Mouse (Mus musculus) MEL (cell line): ENCODE measurements around the gene Stim1.

ENCODE experiments used
- CTCF ChIP-seq, 3 experiments: IDR thresholded peaks in 2 of 3; conservative IDR thresholded peaks in 1 of 3; 2 replicates each; pipeline ENCODE4 v1.5.1; 2011 to 2012; ENCODE audit warnings: low read length in 3 of 3, low read depth in 2 of 3, mild to moderate bottlenecking in 2 of 3, improper control_type of control experiment in 1 of 3, inconsistent platforms in 1 of 3, mixed read lengths in 1 of 3, moderate library complexity in 1 of 3; ENCODE audit not compliant: control insufficient read depth in 1 of 3, insufficient read depth in 1 of 3, poor library complexity in 1 of 3, severe bottlenecking in 1 of 3
- EP300 ChIP-seq, 2 experiments: IDR thresholded peaks; 2 replicates each; pipeline ENCODE4 v1.6.1; 2011; ENCODE audit warnings: improper control_type of control experiment in 2 of 2, low read length in 2 of 2, low read depth in 1 of 2, mild to moderate bottlenecking in 1 of 2
- JUND ChIP-seq: IDR thresholded peaks from 2 replicates; pipeline ENCODE4 v1.6.1; 2011; ENCODE audit warnings: low read depth, mild to moderate bottlenecking, improper control_type of control experiment, low read length
- MAFK ChIP-seq: IDR thresholded peaks from 2 replicates; pipeline ENCODE4 v1.6.1; 2011; ENCODE audit warnings: low read depth, mild to moderate bottlenecking, low read length, improper control_type of control experiment, borderline replicate concordance
- MAX ChIP-seq: IDR thresholded peaks from 2 replicates; pipeline ENCODE4 v1.6.1; 2011; ENCODE audit warnings: low read length, improper control_type of control experiment
- MXI1 ChIP-seq: IDR thresholded peaks from 2 replicates; pipeline ENCODE4 v1.6.1; 2011; ENCODE audit warnings: mild to moderate bottlenecking, low read depth, low read length, improper control_type of control experiment
- NELFE ChIP-seq: IDR thresholded peaks from 2 replicates; pipeline ENCODE4 v1.6.1; 2011; ENCODE audit warnings: low read depth, low read length, improper control_type of control experiment
- POLR2A ChIP-seq, 2 experiments: IDR thresholded peaks; 2 replicates each; pipeline ENCODE4 v1.6.1; 2011 to 2012; ENCODE audit warnings: low read length in 2 of 2, mild to moderate bottlenecking in 2 of 2, control low read depth in 1 of 2, improper control_type of control experiment in 1 of 2, low read depth in 1 of 2, moderate library complexity in 1 of 2; ENCODE audit not compliant: control insufficient read depth in 1 of 2, insufficient read depth in 1 of 2, poor library complexity in 1 of 2
- TAL1 ChIP-seq: IDR thresholded peaks from 2 replicates; pipeline ENCODE4 v1.6.1; 2012; ENCODE audit warnings: mild to moderate bottlenecking, inconsistent platforms, low read length, moderate library complexity, mixed read lengths
- USF2 ChIP-seq, 2 experiments: IDR thresholded peaks; 2 replicates each; pipeline ENCODE4 v1.6.1; 2011 to 2012; ENCODE audit warnings: improper control_type of control experiment in 2 of 2, low read length in 2 of 2, borderline replicate concordance in 1 of 2, inconsistent platforms in 1 of 2, low read depth in 1 of 2, mild to moderate bottlenecking in 1 of 2; ENCODE audit not compliant: insufficient read depth in 1 of 2
- ZC3H11A ChIP-seq: IDR thresholded peaks from 2 replicates; pipeline ENCODE4 v1.6.1; 2012; ENCODE audit warnings: low read depth, mild to moderate bottlenecking, inconsistent platforms, low read length, improper control_type of control experiment

DNA sequence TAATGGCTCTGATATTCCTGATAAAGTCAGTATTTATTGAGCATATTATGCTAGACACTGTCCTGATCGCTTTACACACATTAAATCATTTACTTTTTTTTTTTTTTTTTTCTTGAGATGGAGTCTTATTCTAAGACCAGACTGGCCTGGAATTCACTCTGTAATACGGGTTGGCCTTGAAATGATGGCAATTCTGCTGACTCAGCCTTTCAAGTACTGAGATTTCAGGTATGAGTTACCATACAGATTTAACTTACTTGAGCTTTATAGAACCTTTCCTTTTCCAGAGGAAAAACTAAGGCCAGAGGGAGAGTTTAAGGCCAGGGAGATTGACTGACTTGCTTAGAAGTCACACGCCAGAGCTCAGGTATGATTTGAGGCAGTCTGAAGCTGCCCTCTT lies 11.0 kb upstream of the Stim1 start:
- no peak for TF ChIP-seq POLR2A (IDR thresholded peaks at IDR 0.05; ENCODE audit: control insufficient read depth in 1 of 2, insufficient read depth in 1 of 2, low read depth in 1 of 2, low read length in 2 of 2, poor library complexity in 1 of 2)
- no peak for TF ChIP-seq CTCF (IDR thresholded peaks at IDR 0.05 in 2 of 3, conservative IDR thresholded peaks at IDR 0.05 in 1 of 3; ENCODE audit: control insufficient read depth in 1 of 3, insufficient read depth in 1 of 3, low read depth in 2 of 3, low read length in 3 of 3, poor library complexity in 1 of 3, severe bottlenecking in 1 of 3)
- no peak for TF ChIP-seq JUND
- TF ChIP-seq EP300 (IDR thresholded peaks at IDR 0.05; ENCODE audit: low read depth in 1 of 2, low read length in 2 of 2), result no peak
- TF ChIP-seq MAFK, result peak; percentile 89
- no peak for TF ChIP-seq NELFE
- no peak for TF ChIP-seq ZC3H11A
- no peak for TF ChIP-seq TAL1
- TF ChIP-seq MXI1, result no peak
- TF ChIP-seq MAX, result no peak
- TF ChIP-seq USF2 (IDR thresholded peaks at IDR 0.05; ENCODE audit: borderline replicate concordance in 1 of 2, insufficient read depth in 1 of 2, low read depth in 1 of 2, low read length in 2 of 2), result no peak
